Mouse (Mus musculus) CH12.LX (cell line): ENCODE data around the gene Mmp27. TPM values are rescaled to one million over a fixed set of nuclear protein-coding genes. Genes with fewer than 3 reads are reported as not detected.

Source experiments
- DNase-seq: peaks from one replicate; pipeline ENCODE4 v3.0.0-alpha.2; 2013; ENCODE audit errors: extremely low read depth
- H3K27ac ChIP-seq: 2 replicates; pipeline ENCODE4 v1.5.1; 2012; ENCODE audit warnings: low read depth, mild to moderate bottlenecking, control low read depth, moderate library complexity; ENCODE audit not compliant: insufficient read depth
- H3K27me3 ChIP-seq: replicated peaks from 2 replicates; pipeline ENCODE3; 2012; ENCODE audit warnings: inconsistent platforms
- H3K36me3 ChIP-seq, 2 experiments: replicated peaks in 1 of 2; 2 replicates each; pipeline versions ENCODE3 to v1.6.1; 2012; ENCODE audit warnings: inconsistent platforms in 1 of 2, low read length in 1 of 2, mild to moderate bottlenecking in 1 of 2, mixed read lengths in 1 of 2, moderate library complexity in 1 of 2; ENCODE audit not compliant: control insufficient read depth in 1 of 2, insufficient read depth in 1 of 2
- H3K4me1 ChIP-seq, 2 experiments: 2 replicates each; pipeline ENCODE4 v1.6.1; 2012; ENCODE audit warnings: inconsistent platforms in 1 of 2, moderate library complexity in 1 of 2; ENCODE audit not compliant: insufficient read depth in 2 of 2, control insufficient read depth in 1 of 2
- H3K4me2 ChIP-seq: 2 replicates; pipeline ENCODE4 v1.6.1; 2012; ENCODE audit warnings: low read depth, mild to moderate bottlenecking, control low read depth; ENCODE audit not compliant: poor library complexity, insufficient read depth, severe bottlenecking
- H3K4me3 ChIP-seq, 3 experiments: fragments of 150-350 bp in 1 of 3; sonication (generic) in 1 of 3; replicated peaks in 1 of 3; 2 replicates each; pipeline versions ENCODE3 to v1.5.1; 2011 to 2012; ENCODE audit warnings: low read depth in 2 of 3, low read length in 2 of 3, mild to moderate bottlenecking in 2 of 3, moderate library complexity in 2 of 3, control low read depth in 1 of 3, improper control_type of control experiment in 1 of 3, inconsistent platforms in 1 of 3, mixed read lengths in 1 of 3; ENCODE audit not compliant: poor library complexity in 1 of 3
- H3K79me2 ChIP-seq: replicated peaks from 2 replicates; pipeline ENCODE4 v1.6.1; 2012; ENCODE audit warnings: mild to moderate bottlenecking, moderate library complexity; ENCODE audit not compliant: control insufficient read depth, poor library complexity, insufficient read depth, severe bottlenecking; ENCODE audit errors: extremely low read depth
- H3K9ac ChIP-seq: 2 replicates; pipeline ENCODE4 v1.6.1; 2012; ENCODE audit warnings: low read depth, mild to moderate bottlenecking, control low read depth, moderate library complexity; ENCODE audit not compliant: insufficient read depth
- H3K9me3 ChIP-seq: replicated peaks from 2 replicates; pipeline ENCODE3; 2012; ENCODE audit warnings: low read length, inconsistent platforms, mixed read lengths
- BHLHE40 ChIP-seq: IDR thresholded peaks from 2 replicates; pipeline ENCODE4 v1.6.1; 2011; ENCODE audit warnings: mild to moderate bottlenecking, low read depth, low read length, improper control_type of control experiment
- CHD2 ChIP-seq: IDR thresholded peaks from 2 replicates; pipeline ENCODE4 v1.6.1; 2011; ENCODE audit warnings: low read length, improper control_type of control experiment
- CTCF ChIP-seq, 2 experiments: IDR thresholded peaks in 1 of 2; conservative IDR thresholded peaks in 1 of 2; 2 replicates each; pipeline ENCODE4 v1.5.1; 2011 to 2012; ENCODE audit warnings: low read depth in 2 of 2, low read length in 2 of 2, improper control_type of control experiment in 1 of 2, inconsistent platforms in 1 of 2, mild to moderate bottlenecking in 1 of 2, moderate library complexity in 1 of 2
- ELF1 ChIP-seq: IDR thresholded peaks from 2 replicates; pipeline ENCODE4 v1.6.1; 2014; ENCODE audit warnings: low read depth, mild to moderate bottlenecking, inconsistent platforms, low read length, improper control_type of control experiment
- GABPA ChIP-seq: IDR thresholded peaks from 2 replicates; pipeline ENCODE4 v1.6.1; 2012; ENCODE audit warnings: low read depth, low read length, improper control_type of control experiment, inconsistent platforms; ENCODE audit not compliant: insufficient replicate concordance
- IRF4 ChIP-seq: IDR thresholded peaks from 2 replicates; pipeline ENCODE4 v1.6.1; 2014; ENCODE audit warnings: low read depth, mild to moderate bottlenecking, inconsistent platforms, low read length, improper control_type of control experiment
- KAT2A ChIP-seq: IDR thresholded peaks from 2 replicates; pipeline ENCODE4 v1.6.1; 2012; ENCODE audit warnings: low read length, improper control_type of control experiment, inconsistent platforms; ENCODE audit not compliant: insufficient replicate concordance
- MEF2A ChIP-seq: IDR thresholded peaks from 2 replicates; pipeline ENCODE4 v1.6.1; 2014; ENCODE audit warnings: low read depth, mild to moderate bottlenecking, inconsistent platforms, low read length, improper control_type of control experiment, borderline replicate concordance
- MXI1 ChIP-seq: IDR thresholded peaks from 2 replicates; pipeline ENCODE4 v1.6.1; 2011; ENCODE audit warnings: mild to moderate bottlenecking, low read depth, low read length, improper control_type of control experiment
- NELFE ChIP-seq: IDR thresholded peaks from 2 replicates; pipeline ENCODE4 v1.6.1; 2011; ENCODE audit warnings: low read depth, low read length, improper control_type of control experiment
- RAD21 ChIP-seq: IDR thresholded peaks from 2 replicates; pipeline ENCODE4 v1.6.1; 2011; ENCODE audit warnings: low read depth, mild to moderate bottlenecking, low read length, improper control_type of control experiment, moderate library complexity
- RCOR1 ChIP-seq: conservative IDR thresholded peaks from 2 replicates; pipeline ENCODE4 v1.6.1; 2012; ENCODE audit warnings: low read depth, mild to moderate bottlenecking, inconsistent platforms, low read length, improper control_type of control experiment
- SMC3 ChIP-seq: IDR thresholded peaks from 2 replicates; pipeline ENCODE4 v1.6.1; 2011; ENCODE audit warnings: low read depth, low read length, improper control_type of control experiment
- TBP ChIP-seq: conservative IDR thresholded peaks from 2 replicates; pipeline ENCODE4 v1.6.1; 2011; ENCODE audit warnings: low read depth, low read length, improper control_type of control experiment
- UBTF ChIP-seq: IDR thresholded peaks from 2 replicates; pipeline ENCODE4 v1.6.1; 2012; ENCODE audit warnings: low read depth, mild to moderate bottlenecking, inconsistent platforms, low read length, improper control_type of control experiment, moderate library complexity
- ZC3H11A ChIP-seq: IDR thresholded peaks from 2 replicates; pipeline ENCODE4 v1.6.1; 2012; ENCODE audit warnings: low read depth, mild to moderate bottlenecking, inconsistent platforms, low read length, improper control_type of control experiment
- ZNF384 ChIP-seq: IDR thresholded peaks from 2 replicates; pipeline ENCODE4 v1.6.1; 2012; ENCODE audit warnings: low read depth, low read length, improper control_type of control experiment, inconsistent platforms
- dilution Hi-C: fragments of 300-500 bp; cut with MboI; formaldehyde crosslinking; loops from 2 replicates; pipeline ENCODE4 v1.14.3; 2020; ENCODE audit warnings: low sequenced_read_pairs; ENCODE audit not compliant: extremely low pct_unique_long_range_greater_than_20kb, extremely low pct_ligation_motif_present
- in situ Hi-C: fragments of 300-500 bp; cut with MboI; formaldehyde crosslinking; loops from 3 replicates; pipeline ENCODE4 v1.14.3; 2019; ENCODE audit warnings: low sequenced_read_pairs, low pct_ligation_motif_present, low pct_unique_long_range_greater_than_20kb, mixed read lengths
- polyA plus RNA-seq: library from polyadenylated mRNA; unstranded; fragments of >175 nt; gene quantifications from 2 replicates; pipeline ENCODE4 v1.2.1, GENCODE M21; 2012; ENCODE audit warnings: low read depth; ENCODE audit not compliant: insufficient read length
- total RNA-seq, 2 experiments: library from RNA; depleted of rRNA; stranded (reverse); fragments of 300-350 nt in 1 of 2; fragments of >200 nt in 1 of 2; gene quantifications; 2 replicates each; pipeline ENCODE4 v1.2.3; 2012 to 2014

Mmp27 gene
- total and polyA plus RNA-seq, 3 experiments: not detected

DNA sequence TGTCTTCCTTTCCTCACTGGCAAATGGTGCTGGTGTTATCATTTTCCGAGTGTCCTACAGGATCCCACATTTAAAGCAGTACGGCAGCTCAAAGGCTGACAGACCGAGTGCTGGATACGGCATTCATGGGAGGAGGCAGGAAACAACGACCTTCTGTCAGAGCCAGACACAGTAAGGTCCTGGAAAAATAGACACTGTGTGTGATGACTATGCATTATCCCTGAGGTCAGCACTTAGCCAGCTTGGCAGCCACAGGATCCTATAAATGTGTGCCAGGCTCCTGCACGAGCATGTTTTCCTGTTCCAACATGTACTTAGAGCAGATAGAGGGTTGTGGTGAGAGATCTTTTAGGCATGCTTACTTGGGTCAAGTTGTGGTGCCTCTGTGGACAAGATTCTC lies 32.8 kb downstream of the Mmp27 start:
- H3K9me3 ChIP-seq: no peaks in the 10 kb centered on the region
- H3K4me1 ChIP-seq: no peaks in the 10 kb centered on the region
- H3K27ac ChIP-seq: no peak overlapping the region
- H3K79me2 ChIP-seq: no peaks in the 10 kb centered on the region
- no peak overlapping the region for H3K4me2 ChIP-seq
- DNase-seq: no peak
- no peak overlapping the region for H3K4me3 ChIP-seq
- dilution Hi-C loops: no loop called here
- in situ Hi-C loops: loop anchor here (10.0 kb wide), 1 partner anchor 291 kb away; no protein-coding TSS in a partner anchor
- TF ChIP-seq RCOR1 (no peak), TBP (no peak), RAD21 (no peak), GABPA (no peak), BHLHE40 (no peak), MEF2A (no peak)
- no peaks in the 10 kb centered on the region for H3K27me3 ChIP-seq
- H3K9ac ChIP-seq: no peak overlapping the region
- H3K36me3 ChIP-seq: no peaks in the 10 kb centered on the region

DNA sequence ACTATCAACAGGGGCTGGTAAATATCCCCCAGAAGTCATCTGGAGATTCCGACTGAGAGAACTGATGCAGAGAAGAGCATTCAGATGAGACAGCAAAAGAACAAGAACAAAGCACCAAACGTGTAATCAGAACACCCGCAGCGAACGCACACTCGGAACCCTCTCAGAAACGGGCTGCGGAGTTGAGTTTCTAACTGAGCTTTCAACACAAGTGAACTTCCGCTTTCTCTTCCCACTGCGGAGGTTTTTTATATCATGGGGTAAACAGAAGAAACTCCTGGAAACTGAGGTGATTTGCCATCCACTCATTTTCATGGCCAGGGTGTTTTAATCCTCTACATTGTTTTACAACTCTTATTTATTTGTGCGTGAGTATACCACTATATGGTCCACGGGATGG lies 34.4 kb downstream of the Mmp27 start:
- H3K27me3 ChIP-seq: no peaks in the 10 kb centered on the region
- H3K4me1 ChIP-seq: no peaks in the 10 kb centered on the region
- in situ Hi-C loops (loop anchor here (10.0 kb wide), 1 partner anchor 289 kb away; no protein-coding TSS in a partner anchor), dilution Hi-C loops (no loop called here)
- DNase-seq: no peak
- TF ChIP-seq BHLHE40 (no peak), CHD2 (no peak)
- H3K4me3 ChIP-seq: no peak overlapping the region
- H3K27ac ChIP-seq: no peak overlapping the region
- no peak overlapping the region; the same call in 1 of the 2 replicates for H3K4me2 ChIP-seq
- peaks cover 3% of the 10 kb centered on the region for H3K9me3 ChIP-seq
- no peaks in the 10 kb centered on the region for H3K36me3 ChIP-seq
- H3K79me2 ChIP-seq: no peaks in the 10 kb centered on the region
- H3K9ac ChIP-seq: no peak overlapping the region

DNA sequence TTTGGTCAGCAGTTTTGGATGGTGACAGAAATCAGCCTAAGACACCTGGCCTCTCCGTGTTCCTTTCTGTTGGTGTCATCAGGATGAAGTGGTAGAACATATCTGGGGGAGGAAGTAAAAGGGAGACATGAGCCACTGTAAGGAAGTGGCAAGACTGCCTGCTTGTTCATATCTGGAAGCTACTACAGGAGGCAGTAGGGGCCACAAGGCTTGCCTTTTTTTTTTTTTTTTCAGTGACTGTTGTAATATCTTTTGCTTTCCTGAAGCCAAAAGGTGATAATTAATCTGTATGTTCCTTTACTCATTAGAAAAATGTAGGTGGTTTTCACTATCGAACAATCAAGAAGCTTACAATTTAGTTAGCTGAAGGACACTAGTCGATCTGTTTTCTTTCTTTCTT lies 51.4 kb downstream of the Mmp27 start:
- H3K9ac ChIP-seq: no peak overlapping the region
- no peaks in the 10 kb centered on the region for H3K36me3 ChIP-seq
- no peak for DNase-seq
- H3K79me2 ChIP-seq: no peaks in the 10 kb centered on the region
- TF ChIP-seq ZNF384 (peak; percentile 87), IRF4 (0 out of 2 replicates have a peak, but pooled peaks have one; percentile 10), ZC3H11A (no peak), MXI1 (no peak), CTCF (conservative IDR thresholded peaks at IDR 0.05 in 1 of 2, IDR thresholded peaks at IDR 0.05 in 1 of 2; ENCODE audit: low read depth in 2 of 2, low read length in 2 of 2) (no peak), MEF2A (no peak), CHD2 (no peak), KAT2A (no peak), RAD21 (no peak), ELF1 (peak; percentile 57; the same call in 1 of the 2 replicates), TBP (no peak), NELFE (no peak), UBTF (no peak), SMC3 (no peak)
- TF ChIP-seq, all 38 proteins: peak for 3
- Histone ChIP-seq H3K27ac (no peak overlapping the region), H3K4me3 (no peak overlapping the region), H3K4me2 (no peak overlapping the region), H3K9me3 (no peaks in the 10 kb centered on the region), H3K27me3 (no peaks in the 10 kb centered on the region), H3K4me1 (no peaks in the 10 kb centered on the region)
- in situ Hi-C loops: no loop called here
- dilution Hi-C loops: no loop called here
